Mouse (Mus musculus) ovary, adult 18-20 months (tissue): ENCODE data around the gene Mrtfb.
"Not testable (repeated sequence)": the region's sequence is repeated elsewhere in the genome, so short reads cannot be mapped to it uniquely, and the experiment has no call there.

Experiments
- DNase-seq: peaks from one replicate; pipeline ENCODE4 v3.0.0; 2022; ENCODE audit warnings: low spot score, mixed read lengths

Gene Mrtfb

GRCm38 (mm10) chr16:13276258-13276657, 20.0 kb downstream of the Mrtfb start:
- DNase-seq, result no peak

DNA sequence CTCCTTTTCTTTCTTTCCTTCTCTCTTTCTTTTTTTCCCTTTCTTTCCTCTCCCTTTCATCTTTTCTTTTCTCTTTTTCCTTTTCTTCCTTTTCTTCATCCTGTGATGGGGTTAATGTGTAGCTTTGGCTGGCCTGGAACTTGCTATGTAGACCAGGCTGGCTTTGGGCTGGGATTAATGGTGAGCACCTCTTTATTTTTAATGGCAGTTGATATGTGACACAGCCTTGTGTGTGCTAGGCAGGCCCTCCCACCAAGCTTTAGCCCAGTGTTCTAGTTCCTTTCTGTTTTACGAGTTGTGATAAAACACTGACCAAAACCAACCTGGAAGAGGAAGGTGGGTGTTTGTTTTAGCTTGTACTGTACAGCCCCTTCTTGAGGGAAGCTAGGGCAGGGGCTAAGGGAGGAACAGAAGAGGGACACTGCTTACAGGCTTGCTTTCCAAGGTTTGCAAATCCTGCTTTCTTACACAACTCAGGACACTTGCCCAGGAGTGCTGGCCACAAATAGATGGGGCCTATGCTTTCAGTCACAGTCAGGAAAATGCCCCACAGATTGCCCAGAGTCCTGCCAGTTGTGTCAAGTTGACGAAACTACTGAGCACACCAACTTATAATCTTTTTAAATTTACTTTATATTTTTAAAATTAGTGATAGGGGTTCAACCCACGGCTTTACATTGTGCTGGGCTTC, 20.6 kb downstream of the Mrtfb start:
- no peak for DNase-seq

DNA sequence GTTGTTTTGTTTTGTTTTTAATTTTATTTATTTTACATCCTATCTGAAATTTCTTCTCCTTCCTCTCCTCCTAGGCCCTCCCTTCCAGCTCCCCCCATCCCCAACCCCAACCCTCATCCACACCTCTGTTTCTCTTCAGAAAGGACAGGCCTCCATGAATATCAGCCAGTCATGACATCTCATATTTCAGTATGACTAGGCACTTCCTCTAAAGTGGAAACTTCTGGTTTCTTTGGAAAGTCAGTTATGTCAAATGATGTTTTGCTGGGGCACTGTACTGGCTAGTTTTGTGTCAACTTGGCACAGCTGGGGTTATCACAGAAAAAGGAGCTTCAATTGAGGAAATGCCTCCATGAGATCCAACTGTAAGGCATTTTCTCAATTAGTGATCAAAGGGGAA, 30.1 kb downstream of the Mrtfb start:
- not testable (repeated sequence) for DNase-seq

GRCm38 (mm10) chr16:13297860-13298259, 41.6 kb downstream of the Mrtfb start:
- DNase-seq, result no peak

DNA sequence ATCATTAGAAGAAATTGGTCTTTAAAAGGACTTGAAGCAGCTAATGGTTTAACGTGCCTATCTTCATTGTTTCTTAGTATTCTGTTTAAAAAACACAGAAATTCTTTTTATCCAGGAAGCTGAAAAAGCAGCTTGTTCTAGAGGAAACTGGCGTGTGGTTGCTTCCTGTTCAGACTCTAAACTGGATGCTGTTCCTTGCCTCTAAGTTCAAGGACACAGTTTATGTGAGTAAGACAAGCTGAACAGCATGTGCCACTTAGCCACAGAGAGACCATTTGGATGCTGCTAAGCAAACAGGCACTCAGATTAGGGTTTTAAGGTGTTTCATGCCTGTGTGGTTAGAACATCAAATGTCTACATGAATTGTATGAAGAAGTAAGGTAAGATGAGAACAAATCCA, 42.7 kb downstream of the Mrtfb start:
- no peak for DNase-seq

DNA sequence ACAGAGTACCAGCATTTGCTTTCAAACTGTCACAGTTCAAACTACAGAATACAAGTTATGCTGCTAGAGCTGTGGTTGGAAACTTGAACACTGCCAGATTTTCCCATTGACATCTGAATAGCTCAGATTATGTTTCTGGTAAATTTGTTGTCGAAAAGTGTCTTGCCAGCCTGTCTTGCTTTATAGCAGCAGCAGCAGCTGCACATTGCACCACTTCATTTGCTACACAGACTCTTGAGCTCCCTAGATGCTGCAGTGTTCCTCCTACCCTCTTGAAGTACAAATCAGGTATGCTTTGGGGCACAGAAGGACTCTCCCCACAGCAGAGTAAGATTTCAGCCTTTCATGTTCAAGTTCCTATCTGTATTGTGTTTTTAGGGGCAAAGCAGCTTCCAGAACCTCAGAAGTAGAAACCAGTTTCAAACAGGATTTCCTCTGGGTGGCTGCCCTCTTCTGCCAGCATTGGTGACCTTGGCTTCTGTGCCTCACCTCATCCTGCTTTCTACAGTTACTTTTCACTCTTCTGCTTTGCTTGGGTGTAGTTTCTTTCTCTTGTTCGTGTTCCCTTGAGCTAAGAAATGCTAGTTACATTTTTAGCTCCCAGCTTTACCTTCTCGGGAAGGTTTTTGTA, 49.9 kb downstream of the Mrtfb start:
- no peak for DNase-seq

GRCm38 (mm10) chr16:13310096-13310683, 53.9 kb downstream of the Mrtfb start:
- no peak for DNase-seq

DNA sequence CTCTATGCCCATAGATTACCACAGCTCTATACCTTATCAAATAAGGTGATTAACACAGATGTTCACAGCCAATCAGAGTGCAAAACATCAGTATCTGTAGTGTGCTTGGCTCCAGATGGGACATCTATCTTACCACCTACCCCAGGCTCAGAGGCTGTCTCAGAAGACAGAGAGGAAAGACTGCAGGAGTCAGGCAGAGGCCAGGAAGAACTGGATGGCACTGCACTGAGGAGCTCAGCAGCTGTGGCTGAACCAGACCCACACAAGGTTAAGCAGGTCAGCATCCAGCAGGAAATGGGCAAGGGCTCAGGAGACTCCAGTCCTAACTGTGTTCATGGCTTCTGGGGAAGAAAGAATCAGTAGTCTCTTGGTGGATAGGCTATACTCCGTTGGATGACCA, 55.1 kb downstream of the Mrtfb start:
- DNase-seq, result no peak

GRCm38 (mm10) chr16:13313096-13313719, 56.9 kb downstream of the Mrtfb start:
- DNase-seq, result no peak

DNA sequence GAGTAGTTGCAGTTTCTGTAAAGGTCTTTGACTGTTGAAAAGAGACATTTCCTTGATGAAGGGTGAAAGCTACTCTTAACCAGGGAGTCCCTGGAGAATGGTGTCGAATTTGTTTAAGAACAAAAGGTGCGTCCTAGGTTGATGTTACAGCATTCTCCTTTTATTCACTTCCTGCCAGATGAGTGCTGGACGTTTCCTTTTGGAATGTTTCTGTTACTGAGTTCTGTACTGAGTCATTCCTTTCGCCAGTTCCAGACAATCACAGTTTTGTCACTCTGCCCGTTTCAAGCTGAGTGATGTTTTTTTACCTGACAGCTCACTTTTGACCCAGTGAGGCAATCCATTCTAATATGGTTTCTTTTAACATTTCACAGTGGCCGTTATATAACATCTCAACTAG, 67.5 kb downstream of the Mrtfb start:
- DNase-seq, result no peak

DNA sequence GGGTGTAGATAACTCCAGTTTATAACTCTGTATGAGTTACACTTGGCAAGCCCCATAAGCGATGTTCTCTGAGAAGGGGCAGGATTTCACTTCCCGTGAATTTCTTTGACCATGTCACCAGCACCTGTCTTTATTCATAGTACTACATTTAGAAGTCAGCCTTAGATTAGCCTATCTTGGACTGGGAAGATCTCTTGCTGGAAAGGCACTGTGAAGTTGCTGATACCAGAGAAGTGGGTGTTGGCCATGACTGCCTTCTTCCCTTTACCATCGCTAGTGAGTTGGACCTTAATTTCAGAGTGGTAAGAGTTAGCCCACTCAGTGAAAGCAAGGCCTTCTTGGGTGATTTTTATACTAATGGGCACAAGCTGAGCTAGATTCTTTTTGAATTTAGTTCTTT, 70.3 kb downstream of the Mrtfb start:
- DNase-seq, result no peak

GRCm38 (mm10) chr16:13328646-13329045, 72.4 kb downstream of the Mrtfb start:
- DNase-seq, result no peak

GRCm38 (mm10) chr16:13329640-13330039, 73.4 kb downstream of the Mrtfb start:
- DNase-seq, result no peak

- no peak for DNase-seq
Measured at GRCm38 (mm10) chr16:13330221-13330659, 74.0 kb downstream of the Mrtfb start.

DNA sequence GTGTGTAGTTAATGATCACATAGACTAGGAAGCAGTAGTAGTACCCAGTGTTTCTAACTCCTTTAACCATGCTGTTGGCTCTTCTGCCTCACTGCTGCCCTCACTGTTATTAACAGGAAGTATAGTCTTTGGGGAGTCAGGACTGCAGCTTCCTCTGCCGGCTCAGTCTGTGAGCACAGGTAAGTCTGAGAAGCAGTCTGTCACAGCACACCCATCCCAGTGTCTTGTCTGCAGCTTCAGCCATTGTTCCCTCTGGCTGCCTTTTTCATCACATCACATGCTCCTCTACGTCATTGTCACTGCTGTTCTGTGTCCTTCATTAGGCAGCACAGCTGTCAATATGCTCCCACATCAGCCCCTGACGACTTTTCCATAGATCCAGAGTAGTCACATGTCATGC, 75.6 kb downstream of the Mrtfb start:
- no peak for DNase-seq

DNA sequence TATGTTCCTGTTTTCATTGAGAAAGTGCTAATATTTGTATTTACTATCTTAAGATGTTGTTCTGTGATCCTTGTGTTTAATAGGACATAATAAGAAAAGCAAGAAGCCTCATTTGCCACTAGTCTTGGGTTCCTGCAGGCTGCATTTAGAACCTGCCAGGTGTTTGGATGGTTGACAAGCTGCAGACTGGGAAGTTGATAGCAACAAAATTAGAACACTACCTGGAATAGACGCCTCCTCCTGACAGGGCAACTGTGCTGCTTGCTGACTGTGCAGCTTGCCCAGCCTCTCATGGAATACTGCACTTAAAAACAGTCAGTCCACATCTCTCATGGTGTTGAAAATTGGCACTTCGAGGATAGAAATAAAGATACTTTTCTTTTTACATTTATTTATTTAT, 76.3 kb downstream of the Mrtfb start:
- DNase-seq, result no peak

DNA sequence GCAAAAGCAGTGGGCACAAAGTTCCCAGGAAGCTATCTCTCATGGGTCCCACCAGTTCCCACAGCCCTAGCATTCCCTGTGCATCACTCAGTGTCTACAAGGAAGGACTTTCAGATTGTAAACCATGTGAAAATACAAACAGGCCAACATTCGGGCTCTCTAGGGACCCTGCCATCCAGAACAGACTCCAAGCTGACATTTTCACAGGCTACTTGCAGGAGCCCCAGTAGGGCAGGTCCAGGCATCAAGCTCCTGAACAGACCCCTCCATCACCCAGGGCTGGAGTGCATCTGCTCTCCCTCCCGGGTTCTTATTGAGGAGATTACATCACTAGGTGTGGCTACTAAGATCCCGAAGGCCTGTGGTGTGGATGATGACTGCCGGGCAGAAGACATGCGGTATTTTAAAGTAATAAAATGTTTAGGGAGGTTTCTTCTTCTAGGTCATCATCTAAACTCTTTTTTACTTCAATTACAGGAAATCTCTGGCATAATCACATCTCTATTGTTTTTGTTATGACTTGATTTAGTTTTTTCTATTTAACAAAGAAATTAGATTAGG, 77.6 kb downstream of the Mrtfb start:
- no peak for DNase-seq

DNA sequence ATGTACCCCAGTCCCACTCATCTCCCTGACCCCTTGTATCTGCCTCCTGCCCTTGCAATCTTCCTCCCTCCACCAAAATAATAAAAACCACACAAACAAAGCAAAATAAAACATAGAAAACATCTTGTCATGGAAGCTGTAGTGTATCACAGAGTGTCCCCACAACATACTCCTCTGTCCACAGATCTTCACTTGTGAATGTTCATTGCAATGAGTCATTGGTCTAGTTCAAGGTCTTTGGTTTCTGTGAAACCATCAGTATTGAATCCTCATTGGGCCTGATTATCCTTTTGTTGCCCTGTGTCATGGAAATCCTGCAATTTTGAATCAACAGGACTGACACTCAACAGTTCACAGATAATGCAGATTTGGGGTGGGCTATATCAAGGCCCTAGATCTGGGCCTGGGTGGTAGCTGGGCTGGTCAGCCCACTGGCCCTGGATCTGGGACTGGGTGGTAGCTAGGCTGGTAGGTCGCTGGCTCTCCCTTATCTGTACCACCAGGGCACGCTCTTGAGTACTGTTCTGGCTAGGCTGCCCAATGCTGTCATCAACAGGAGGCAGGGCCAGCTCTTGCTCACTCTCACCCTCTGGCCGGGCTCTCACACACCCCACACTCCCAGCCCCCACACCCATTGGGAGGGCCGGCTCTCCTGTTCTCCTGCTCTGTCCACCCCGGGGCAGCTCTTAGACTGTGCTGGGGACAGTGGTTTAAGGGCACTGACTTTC, 80.4 kb downstream of the Mrtfb start:
- no peak for DNase-seq

DNA sequence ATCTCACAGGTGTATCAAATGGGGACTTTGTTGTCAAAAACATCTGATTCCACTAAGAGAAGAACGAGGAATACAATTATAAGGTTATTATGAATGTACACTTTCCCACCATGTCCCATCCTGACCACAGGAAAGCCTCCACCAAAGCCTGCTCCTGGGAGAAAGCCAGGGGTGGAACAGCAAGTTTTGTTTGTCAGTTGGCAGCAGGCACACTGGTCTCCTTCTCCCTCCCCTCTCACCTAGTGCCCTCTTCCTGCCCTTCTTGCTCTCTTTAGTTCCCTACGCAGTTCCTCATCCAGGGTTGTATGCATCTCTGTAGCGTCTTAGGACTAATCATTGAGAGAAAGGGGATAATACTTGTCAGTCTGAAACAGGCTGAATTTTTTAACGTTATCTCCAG, 81.8 kb downstream of the Mrtfb start:
- no peak for DNase-seq

DNA sequence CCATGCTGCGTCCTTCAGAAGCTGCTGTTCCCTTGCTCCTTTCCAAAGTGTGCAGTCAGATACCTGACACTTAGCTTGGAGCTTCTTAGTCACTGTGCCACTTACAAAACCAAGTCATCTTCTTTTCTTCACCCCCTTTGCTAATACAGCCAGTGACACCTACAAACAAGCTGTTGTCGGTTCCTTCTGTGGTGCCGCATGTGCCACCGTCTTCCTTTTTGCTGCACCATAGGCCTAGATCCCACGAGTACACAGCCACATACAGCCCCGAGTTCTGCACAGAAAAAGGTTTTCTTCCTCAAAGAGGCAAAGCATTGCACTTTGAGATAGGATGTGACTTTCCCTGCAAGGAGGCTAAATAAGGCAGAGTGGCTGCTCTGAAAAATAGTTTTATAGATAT, 83.2 kb downstream of the Mrtfb start:
- DNase-seq, result no peak

- DNase-seq, result not testable (repeated sequence)
Measured at GRCm38 (mm10) chr16:13345822-13346221, 89.5 kb downstream of the Mrtfb start.

DNA sequence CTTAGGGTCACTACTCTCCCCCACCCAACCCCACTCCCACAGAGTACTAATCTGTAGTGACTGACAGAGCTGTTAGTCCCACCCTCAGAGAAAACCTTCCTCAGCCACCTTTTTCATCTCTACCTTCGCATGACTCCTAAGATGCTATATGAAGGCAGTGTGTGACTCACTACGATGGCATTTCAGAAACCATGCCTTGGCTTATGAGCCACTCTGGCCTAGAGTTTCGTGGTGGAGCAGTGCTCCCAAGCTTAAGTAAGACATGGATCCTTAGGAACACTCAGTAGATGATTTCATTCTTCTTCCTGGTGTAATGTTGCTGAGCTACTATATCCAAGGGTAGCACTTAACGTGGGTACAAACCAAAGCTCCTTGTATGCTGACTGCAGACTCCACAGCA, 94.4 kb downstream of the Mrtfb start:
- no peak for DNase-seq
